Mouse (Mus musculus): ENCODE measurements at regions not wholly inside any gene's neighbourhood (a gene's known extent, or its start where the extent isn't known, plus 50 kb on each side); places are given as distances from the start of the nearest gene placed in this dataset.

GRCm38 (mm10) chr11:90117664-90118295 is 69.7 kb upstream of the Gm45716 start:
- Histone ChIP-seq H3K9me3 (no peaks in the 10 kb centered on the region), H3K4me2 (replicated peaks) (no peak overlapping the region), H3K27me3 (replicated peaks) (no peaks in the 10 kb centered on the region), H3K36me3 (no peaks in the 10 kb centered on the region), H3K9ac (no peak overlapping the region), H3K27ac (peak overlapping the region; percentile 77), H3K4me1 (replicated peaks) (0 out of 2 replicates have a peak, but pooled peaks cover 2% of the 10 kb centered on the region), H3K4me3 (replicated peaks) (no peak overlapping the region)
- ATAC-seq, result peak; percentile 31; the same call in 1 of the 2 replicates
- WGBS, result 36% methylated on average over 5 of the region's 5 CpGs

- Histone ChIP-seq H3K9me3 (no peaks in the 10 kb centered on the region), H3K4me3 (replicated peaks) (no peak overlapping the region), H3K27ac (no peak overlapping the region), H3K4me1 (replicated peaks) (0 out of 2 replicates have a peak, but pooled peaks cover 2% of the 10 kb centered on the region), H3K36me3 (no peaks in the 10 kb centered on the region), H3K27me3 (replicated peaks) (no peaks in the 10 kb centered on the region), H3K9ac (no peak overlapping the region), H3K4me2 (replicated peaks) (no peak overlapping the region)
- peak; percentile 58; the same call in 1 of the 2 replicates for ATAC-seq
- WGBS, result 38% methylated on average over 3 of the region's 3 CpGs
These were observed 65.6 kb upstream of the Gm45716 start for GRCm38 (mm10) chr11:90121902-90122301.

- Histone ChIP-seq H3K4me1 (replicated peaks) (0 out of 2 replicates have a peak, but pooled peaks cover 2% of the 10 kb centered on the region), H3K27ac (no peak overlapping the region), H3K4me3 (replicated peaks) (no peak overlapping the region), H3K4me2 (replicated peaks) (no peak overlapping the region), H3K27me3 (replicated peaks) (no peaks in the 10 kb centered on the region), H3K9ac (no peak overlapping the region), H3K9me3 (no peaks in the 10 kb centered on the region), H3K36me3 (no peaks in the 10 kb centered on the region)
- WGBS, result 60% methylated on average over 3 of the region's 3 CpGs
- no peak for ATAC-seq
These were observed 64.8 kb upstream of the Gm45716 start for GRCm38 (mm10) chr11:90122709-90123108.

GRCm38 (mm10) chr11:90123851-90124250 is 63.6 kb upstream of the Gm45716 start:
- Histone ChIP-seq H3K27ac (no peak overlapping the region), H3K4me3 (replicated peaks) (no peak overlapping the region), H3K27me3 (replicated peaks) (no peaks in the 10 kb centered on the region), H3K4me2 (replicated peaks) (no peak overlapping the region), H3K9ac (no peak overlapping the region), H3K36me3 (no peaks in the 10 kb centered on the region), H3K4me1 (replicated peaks) (0 out of 2 replicates have a peak, but pooled peaks cover 2% of the 10 kb centered on the region), H3K9me3 (no peaks in the 10 kb centered on the region)
- 88% methylated on average over 5 of the region's 5 CpGs for WGBS
- no peak for ATAC-seq

- 75% methylated on average over 4 of the region's 4 CpGs for WGBS
- no peak overlapping the region for H3K9ac ChIP-seq
These were observed 61.2 kb upstream of the Gm45716 start for GRCm38 (mm10) chr11:90126289-90126688.

GRCm38 (mm10) chr11:90128865-90129415 is 58.5 kb upstream of the Gm45716 start:
- Histone ChIP-seq H3K36me3 (no peaks in the 10 kb centered on the region), H3K9ac (no peak overlapping the region), H3K27me3 (replicated peaks) (no peaks in the 10 kb centered on the region), H3K27ac (no peak overlapping the region), H3K4me3 (replicated peaks) (no peak overlapping the region), H3K4me1 (replicated peaks) (peaks cover 5% of the 10 kb centered on the region; the same call in 1 of the 2 replicates), H3K4me2 (replicated peaks) (no peak overlapping the region), H3K9me3 (no peaks in the 10 kb centered on the region)
- 73% methylated on average over 7 of the region's 7 CpGs for WGBS
- ATAC-seq, result no peak

More at GRCm38 (mm10) chr11:90126289-90126688, 61.2 kb upstream of the Gm45716 start:
- no peak for ATAC-seq
- Histone ChIP-seq H3K36me3 (no peaks in the 10 kb centered on the region), H3K27me3 (replicated peaks) (no peaks in the 10 kb centered on the region), H3K4me2 (replicated peaks) (no peak overlapping the region), H3K4me1 (replicated peaks) (peaks cover 5% of the 10 kb centered on the region; the same call in 1 of the 2 replicates), H3K27ac (no peak overlapping the region), H3K9me3 (no peaks in the 10 kb centered on the region), H3K4me3 (replicated peaks) (no peak overlapping the region)

- H3K36me3 ChIP-seq, result no peaks in the 10 kb centered on the region
- H3K4me2 ChIP-seq (replicated peaks), result peak overlapping the region; percentile 1
- peaks cover 5% of the 10 kb centered on the region; the same call in 1 of the 2 replicates for H3K4me1 ChIP-seq (replicated peaks)
- H3K9ac ChIP-seq, result no peak overlapping the region
- 0 out of 2 replicates have a peak overlapping the region, but pooled peaks have one; percentile 44 for H3K27ac ChIP-seq
- WGBS, result 24% methylated on average over 12 of the region's 12 CpGs
- H3K4me3 ChIP-seq (replicated peaks), result no peak overlapping the region
- H3K9me3 ChIP-seq, result no peaks in the 10 kb centered on the region
- H3K27me3 ChIP-seq (replicated peaks), result no peaks in the 10 kb centered on the region
- peak; percentile 76 for ATAC-seq
These were observed 57.5 kb upstream of the Gm45716 start for GRCm38 (mm10) chr11:90129793-90130624.

- 13% methylated on average over 1 of the region's 1 CpGs for whole genome bisulfite sequencing
- no peaks in the 10 kb centered on the region for H3K36me3 ChIP-seq
- peak; percentile 39; the same call in 1 of the 2 replicates for ATAC-seq
- no peak overlapping the region for H3K4me2 ChIP-seq (replicated peaks)
- no peaks in the 10 kb centered on the region for H3K27me3 ChIP-seq (replicated peaks)
- H3K9ac ChIP-seq, result no peak overlapping the region
- H3K4me3 ChIP-seq (replicated peaks), result no peak overlapping the region
- no peaks in the 10 kb centered on the region for H3K9me3 ChIP-seq
- peaks cover 5% of the 10 kb centered on the region; the same call in 1 of the 2 replicates for H3K4me1 ChIP-seq (replicated peaks)
- no peak overlapping the region for H3K27ac ChIP-seq
These were observed 56.8 kb upstream of the Gm45716 start for GRCm38 (mm10) chr11:90130635-90131034.

GRCm38 (mm10) chr11:90132579-90132978 is 54.9 kb upstream of the Gm45716 start:
- Histone ChIP-seq H3K4me1 (replicated peaks) (peaks cover 5% of the 10 kb centered on the region; the same call in 1 of the 2 replicates), H3K4me2 (replicated peaks) (no peak overlapping the region), H3K27me3 (replicated peaks) (no peaks in the 10 kb centered on the region), H3K27ac (no peak overlapping the region), H3K36me3 (no peaks in the 10 kb centered on the region), H3K9ac (no peak overlapping the region), H3K4me3 (replicated peaks) (no peak overlapping the region), H3K9me3 (no peaks in the 10 kb centered on the region)
- ATAC-seq, result no peak
- 73% methylated on average over 5 of the region's 5 CpGs for WGBS

- 58% methylated on average over 7 of the region's 7 CpGs for WGBS
- Histone ChIP-seq H3K4me3 (replicated peaks) (no peak overlapping the region), H3K9ac (no peak overlapping the region), H3K4me2 (replicated peaks) (no peak overlapping the region), H3K27me3 (replicated peaks) (no peaks in the 10 kb centered on the region), H3K36me3 (no peaks in the 10 kb centered on the region), H3K4me1 (replicated peaks) (no peaks in the 10 kb centered on the region), H3K9me3 (no peaks in the 10 kb centered on the region), H3K27ac (no peak overlapping the region)
- no peak for ATAC-seq
These were observed 51.2 kb upstream of the Gm45716 start for GRCm38 (mm10) chr11:90136307-90136706.

All from intestine, embryonic 15.5 days (tissue).